Mouse (Mus musculus) forebrain, postnatal 0 days (tissue): Measurements from ENCODE around the gene Hcn2. TPM values are rescaled to one million over a fixed set of nuclear protein-coding genes. Genes with fewer than 3 reads are reported as not detected.
A peak's percentile ranks its signal among the peaks of the same experiment; 100 is the strongest.

Source experiments
- ATAC-seq: fragments of 200-750 bp; cut with Nextera tagmentation; 2 replicates; pipeline ENCODE4 v1.8.0; 2017; ENCODE audit warnings: mild to moderate bottlenecking, moderate library complexity
- DNase-seq: peaks from one replicate; pipeline ENCODE4 v3.0.0-alpha.2; 2015
- H3K27ac ChIP-seq: fragments of 300-500 bp; sonication (generic); 2 replicates; pipeline ENCODE4 v1.5.1; 2014; ENCODE audit warnings: low read depth, mild to moderate bottlenecking, antibody characterized with exemption, low read length, moderate library complexity, mixed read lengths
- H3K27me3 ChIP-seq: fragments of 300-500 bp; sonication (generic); 2 replicates; pipeline ENCODE4 v1.6.1; 2014; ENCODE audit warnings: mild to moderate bottlenecking, low read length, mixed read lengths; ENCODE audit not compliant: insufficient read depth
- H3K36me3 ChIP-seq: fragments of 300-500 bp; sonication (generic); 2 replicates; pipeline ENCODE4 v1.6.1; 2014; ENCODE audit warnings: mild to moderate bottlenecking, moderate library complexity; ENCODE audit not compliant: insufficient read depth
- H3K4me1 ChIP-seq: fragments of 300-500 bp; sonication (generic); 2 replicates; pipeline ENCODE4 v1.6.1; 2014; ENCODE audit warnings: antibody characterized with exemption; ENCODE audit not compliant: insufficient read depth
- H3K4me2 ChIP-seq: fragments of 300-500 bp; sonication (generic); 2 replicates; pipeline ENCODE4 v1.6.1; 2014; ENCODE audit warnings: low read depth, mild to moderate bottlenecking, moderate library complexity
- H3K4me3 ChIP-seq: fragments of 300-500 bp; sonication (generic); 2 replicates; pipeline ENCODE4 v1.5.1; 2014; ENCODE audit warnings: low read depth, low read length, mixed read lengths
- H3K9ac ChIP-seq: fragments of 300-500 bp; sonication (generic); 2 replicates; pipeline ENCODE4 v1.6.1; 2014; ENCODE audit warnings: mild to moderate bottlenecking
- H3K9me3 ChIP-seq: fragments of 300-500 bp; sonication (generic); 2 replicates; pipeline ENCODE4 v1.6.1; 2016; ENCODE audit warnings: low read length
- CTCF ChIP-seq: sonication (generic); IDR thresholded peaks from 2 replicates; pipeline ENCODE4 v1.5.1; 2016; ENCODE audit warnings: antibody characterized with exemption, control low read depth, low read depth
- WGBS: fragments of 180-500 bp; shearing (Covaris S2); extraction: QIAGEN DNeasy Blood & Tissue Kit; methylation state at CpG from one replicate; pipeline ENCODE4 v1.1.7; 2014; 5-methylcytosine and 5-hydroxymethylcytosine counted together
- polyA plus RNA-seq: library from polyadenylated mRNA; unstranded; fragments of >200 nt; fragmentation: Nextera tagmentation; extraction: Ambion mirVana; gene quantifications from 2 replicates; pipeline ENCODE4 v1.2.1, GENCODE M21; 2015
- total RNA-seq: library from RNA; depleted of rRNA; stranded (reverse); fragments of >200 nt; gene quantifications from 2 replicates; pipeline ENCODE4 v1.2.3, GENCODE M21; 2014

The Hcn2 gene
- total and polyA plus RNA-seq, 2 experiments from 2014 or later, result 4.7 to 34.5 TPM

DNA sequence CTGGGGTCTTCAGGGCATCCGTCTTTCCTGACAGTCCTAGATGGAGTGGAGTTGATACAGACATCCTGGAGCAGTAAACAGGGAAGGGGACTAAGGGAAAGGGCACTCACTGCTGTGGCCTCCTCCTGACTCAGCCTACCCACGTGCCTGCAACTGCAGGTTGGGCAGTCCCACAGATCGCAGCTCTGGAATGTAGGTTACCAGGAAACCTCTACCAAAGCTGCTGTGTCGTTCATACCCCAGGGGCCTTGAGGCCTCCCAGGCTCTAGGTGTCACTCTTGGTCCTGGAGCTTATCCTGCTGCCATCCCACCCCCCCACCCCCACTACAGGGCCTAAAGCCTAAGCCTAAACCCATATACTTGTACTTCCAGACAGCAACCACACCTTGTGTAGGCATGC is 8.7 kb upstream of the Hcn2 start:
- H3K4me2 ChIP-seq, result peak overlapping the region; percentile 77
- no peaks in the 10 kb centered on the region for H3K9me3 ChIP-seq
- H3K27ac ChIP-seq, result no peak overlapping the region
- ATAC-seq (no peak), DNase-seq (no peak)
- peaks cover 33% of the 10 kb centered on the region for H3K36me3 ChIP-seq
- no peak overlapping the region for H3K9ac ChIP-seq
- no peaks in the 10 kb centered on the region for H3K27me3 ChIP-seq
- peaks cover 14% of the 10 kb centered on the region; the same call in 1 of the 2 replicates for H3K4me1 ChIP-seq
- 70% methylated on average over 4 of the region's 4 CpGs for WGBS
- no peak overlapping the region for H3K4me3 ChIP-seq
- no peak for TF ChIP-seq CTCF

DNA sequence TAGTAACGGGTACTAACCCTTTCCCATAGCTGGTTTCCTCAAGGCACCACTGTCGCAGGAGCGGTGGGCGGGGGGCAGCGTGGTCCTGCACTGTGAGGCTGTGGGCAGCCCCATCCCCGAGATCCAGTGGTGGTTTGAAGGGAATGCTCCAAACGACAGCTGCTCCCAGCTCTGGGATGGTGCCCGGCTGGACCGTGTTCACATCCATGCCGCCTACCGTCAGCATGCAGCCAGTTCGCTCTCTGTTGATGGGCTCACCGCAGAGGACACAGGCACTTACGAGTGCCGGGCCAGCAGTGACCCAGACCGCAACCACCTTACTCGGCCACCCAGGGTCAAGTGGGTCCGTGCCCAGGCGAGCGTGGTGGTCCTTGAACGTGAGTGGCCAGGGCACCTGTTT is 7.8 kb upstream of the Hcn2 start:
- Histone ChIP-seq H3K27me3 (no peaks in the 10 kb centered on the region), H3K4me3 (no peak overlapping the region), H3K9ac (no peak overlapping the region), H3K27ac (no peak overlapping the region), H3K4me1 (peaks cover 14% of the 10 kb centered on the region; the same call in 1 of the 2 replicates), H3K4me2 (no peak overlapping the region), H3K36me3 (peaks cover 33% of the 10 kb centered on the region), H3K9me3 (no peaks in the 10 kb centered on the region)
- 88% methylated on average over 21 of the region's 21 CpGs for WGBS
- no peak for DNase-seq
- TF ChIP-seq CTCF, result no peak
- no peak for ATAC-seq

DNA sequence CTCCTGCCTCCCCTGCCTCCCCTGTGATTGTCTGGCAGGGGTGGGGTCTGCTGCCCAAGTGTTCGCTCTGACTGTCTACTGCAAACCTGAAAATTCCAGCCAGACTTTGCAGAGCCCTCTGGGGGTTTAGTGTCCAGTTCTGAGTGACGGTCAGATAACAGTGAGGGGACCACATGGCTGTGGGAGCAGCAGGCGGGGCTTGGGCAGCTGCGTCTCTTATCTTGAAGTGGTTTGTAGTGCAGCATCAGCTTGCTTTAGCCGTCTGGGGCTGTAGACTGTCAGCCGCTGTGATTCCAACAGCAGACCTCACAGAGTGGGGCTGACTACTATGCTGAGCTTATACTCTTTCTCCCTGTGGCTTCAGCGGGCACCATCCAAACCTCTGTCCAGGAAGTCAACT is 7.1 kb upstream of the Hcn2 start:
- peaks cover 14% of the 10 kb centered on the region; the same call in 1 of the 2 replicates for H3K4me1 ChIP-seq
- H3K9me3 ChIP-seq, result no peaks in the 10 kb centered on the region
- no peaks in the 10 kb centered on the region for H3K27me3 ChIP-seq
- H3K27ac ChIP-seq, result no peak overlapping the region
- no peak overlapping the region for H3K4me3 ChIP-seq
- no peak overlapping the region for H3K9ac ChIP-seq
- TF ChIP-seq CTCF, result no peak
- H3K4me2 ChIP-seq, result no peak overlapping the region
- WGBS, result 86% methylated on average over 7 of the region's 7 CpGs
- ATAC-seq (no peak), DNase-seq (no peak)
- H3K36me3 ChIP-seq, result peaks cover 33% of the 10 kb centered on the region

DNA sequence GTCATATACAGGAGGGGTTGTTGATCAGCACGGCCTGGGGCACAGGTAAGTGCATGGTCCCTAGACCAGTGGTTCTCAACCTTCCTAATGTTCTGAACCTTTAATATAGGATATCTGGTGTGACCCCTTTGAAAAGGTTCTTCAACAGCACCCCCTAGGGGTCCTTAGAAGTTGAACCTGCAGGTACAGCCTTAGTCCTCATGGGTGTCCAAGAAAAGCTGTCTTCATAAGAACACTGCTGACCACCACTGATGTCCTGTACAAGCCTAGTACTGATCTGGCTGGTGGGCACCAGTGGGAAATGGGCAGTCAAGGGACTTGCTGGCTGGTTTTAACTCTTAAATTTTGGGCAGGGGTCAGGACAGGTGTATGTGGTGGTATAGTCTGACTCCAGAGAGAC is 4.4 kb upstream of the Hcn2 start:
- WGBS, result 80% methylated on average over 1 of the region's 1 CpGs
- no peaks in the 10 kb centered on the region for H3K9me3 ChIP-seq

DNA sequence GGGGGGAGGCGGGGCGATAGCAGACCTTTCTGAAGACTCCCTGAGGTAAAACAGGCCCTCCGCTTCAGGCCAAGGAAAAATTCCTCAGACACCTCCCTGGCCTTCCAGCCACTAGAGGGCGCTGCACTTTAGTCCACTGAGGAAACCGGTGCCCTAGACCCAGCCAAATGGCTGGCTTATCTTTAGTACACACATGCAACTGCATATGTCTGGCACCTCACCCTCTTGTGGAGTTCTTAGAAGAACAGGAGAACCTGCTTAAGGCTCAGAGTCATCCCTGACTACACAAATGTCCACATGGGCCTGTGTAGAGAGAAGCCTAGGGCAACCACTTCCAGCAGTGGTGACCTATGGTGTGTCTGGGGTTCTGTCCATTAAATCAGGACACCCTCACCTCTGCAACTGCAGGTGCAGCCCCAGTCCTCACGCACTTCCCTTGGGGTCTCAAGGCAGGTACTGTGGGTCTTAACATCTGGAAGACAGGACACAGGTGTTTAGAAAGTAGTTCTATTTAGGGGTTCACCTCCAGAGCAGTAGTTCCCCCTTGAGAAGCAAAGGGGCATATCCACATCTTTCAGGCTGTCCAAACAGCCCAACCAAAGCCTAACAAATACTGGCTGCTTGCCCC is 3.8 kb upstream of the Hcn2 start:
- no peak overlapping the region for H3K27ac ChIP-seq
- H3K9me3 ChIP-seq, result no peaks in the 10 kb centered on the region
- peaks cover 33% of the 10 kb centered on the region for H3K36me3 ChIP-seq
- H3K27me3 ChIP-seq, result peaks cover 12% of the 10 kb centered on the region
- H3K9ac ChIP-seq, result no peak overlapping the region
- peaks cover 7% of the 10 kb centered on the region for H3K4me1 ChIP-seq
- H3K4me3 ChIP-seq, result no peak overlapping the region
- WGBS, result 20% methylated on average over 4 of the region's 6 CpGs
- peak; percentile 84 for DNase-seq
- TF ChIP-seq CTCF, result peak; percentile 79
- H3K4me2 ChIP-seq, result no peak overlapping the region
- peak; percentile 54 for ATAC-seq

More for the DNA sequence above, 4.4 kb upstream of the Hcn2 start:
- Histone ChIP-seq H3K4me2 (no peak overlapping the region), H3K4me1 (peaks cover 5% of the 10 kb centered on the region; the same call in 1 of the 2 replicates), H3K4me3 (no peak overlapping the region), H3K27ac (no peak overlapping the region), H3K36me3 (peaks cover 33% of the 10 kb centered on the region), H3K27me3 (peaks cover 12% of the 10 kb centered on the region), H3K9ac (no peak overlapping the region)
- peak; percentile 40 for TF ChIP-seq CTCF
- DNase-seq (no peak), ATAC-seq (no peak)

DNA sequence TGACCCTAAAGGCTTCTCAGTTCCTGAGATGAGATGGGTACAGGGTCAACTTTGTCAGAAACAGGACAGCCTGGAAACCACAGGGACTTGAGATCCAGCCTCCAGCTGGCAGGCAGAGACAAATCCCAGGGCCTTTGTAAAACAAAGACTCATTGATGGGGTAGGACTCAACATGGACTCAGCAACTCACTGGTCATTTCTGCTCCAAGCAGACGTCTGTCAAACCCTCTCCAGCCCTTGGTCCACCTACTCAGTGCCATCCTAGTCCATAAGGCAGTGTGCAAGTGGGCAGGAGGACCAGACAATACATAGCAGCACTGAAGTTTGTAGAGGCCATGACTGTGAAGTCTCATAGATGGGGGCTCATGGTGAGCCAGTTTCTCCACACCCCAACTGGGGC is 3.3 kb upstream of the Hcn2 start:
- Histone ChIP-seq H3K4me2 (no peak overlapping the region), H3K9me3 (no peaks in the 10 kb centered on the region), H3K27ac (no peak overlapping the region), H3K9ac (no peak overlapping the region), H3K27me3 (peaks cover 12% of the 10 kb centered on the region), H3K36me3 (peaks cover 33% of the 10 kb centered on the region), H3K4me1 (peaks cover 12% of the 10 kb centered on the region), H3K4me3 (no peak overlapping the region)
- ATAC-seq (no peak), DNase-seq (no peak)
- TF ChIP-seq CTCF, result no peak
- WGBS, result 39% methylated on average over 1 of the region's 1 CpGs

DNA sequence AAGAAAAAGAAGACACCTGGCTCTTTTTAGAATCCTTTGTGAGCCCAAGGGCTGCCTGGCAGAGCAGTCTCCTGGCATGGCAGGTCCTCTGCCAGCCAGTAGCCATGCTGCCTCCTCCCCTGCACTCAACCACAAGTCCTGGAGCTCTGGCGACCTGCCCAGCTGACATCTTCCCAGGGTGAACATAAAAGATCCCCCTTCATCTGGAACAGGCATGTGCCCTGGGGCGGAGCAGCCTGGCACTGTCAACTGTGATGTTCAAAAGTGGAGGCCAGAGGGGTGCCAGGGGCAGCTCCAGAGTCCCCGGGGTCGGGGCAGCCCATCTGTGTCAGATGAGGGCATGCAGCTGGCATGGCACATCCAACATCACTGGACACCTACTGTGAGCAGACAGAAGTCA is 1.4 kb upstream of the Hcn2 start:
- no peaks in the 10 kb centered on the region for H3K9me3 ChIP-seq
- H3K27ac ChIP-seq, result no peak overlapping the region
- peaks cover 20% of the 10 kb centered on the region for H3K36me3 ChIP-seq
- H3K4me1 ChIP-seq, result peaks cover 12% of the 10 kb centered on the region
- peaks cover 12% of the 10 kb centered on the region for H3K27me3 ChIP-seq
- H3K9ac ChIP-seq, result no peak overlapping the region
- no peak overlapping the region for H3K4me2 ChIP-seq
- 59% methylated on average over 4 of the region's 4 CpGs for WGBS
- DNase-seq (no peak), ATAC-seq (no peak)
- H3K4me3 ChIP-seq, result no peak overlapping the region
- TF ChIP-seq CTCF, result no peak
